Mouse (Mus musculus) embryo, embryonic 11.5 days (tissue): ENCODE measurements around the gene AI481877.

Experiments used
- DNase-seq: peaks from one replicate; pipeline ENCODE4 v3.0.0-alpha.2; 2012; ENCODE audit warnings: low read depth, low spot score

Gene AI481877

DNA sequence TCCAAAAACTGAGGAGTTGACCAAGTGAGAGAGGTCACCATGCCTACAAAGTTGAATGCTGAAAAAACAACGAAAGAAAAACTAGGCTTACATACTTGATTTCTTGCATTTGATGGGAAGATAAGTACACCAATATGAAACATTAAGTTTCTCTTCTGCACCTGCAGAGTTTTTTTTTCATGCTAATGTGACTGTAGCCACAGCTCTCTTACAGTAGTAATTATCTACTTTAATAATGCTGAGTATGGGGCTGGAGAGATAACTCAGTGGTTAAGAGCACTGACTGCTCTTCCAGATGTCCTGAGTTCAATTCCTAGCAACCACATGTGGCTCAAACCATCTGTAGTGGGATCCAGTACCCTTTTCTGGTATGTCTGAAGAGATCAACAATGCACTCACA, 13.7 kb downstream of the AI481877 start:
- no peak for DNase-seq

DNA sequence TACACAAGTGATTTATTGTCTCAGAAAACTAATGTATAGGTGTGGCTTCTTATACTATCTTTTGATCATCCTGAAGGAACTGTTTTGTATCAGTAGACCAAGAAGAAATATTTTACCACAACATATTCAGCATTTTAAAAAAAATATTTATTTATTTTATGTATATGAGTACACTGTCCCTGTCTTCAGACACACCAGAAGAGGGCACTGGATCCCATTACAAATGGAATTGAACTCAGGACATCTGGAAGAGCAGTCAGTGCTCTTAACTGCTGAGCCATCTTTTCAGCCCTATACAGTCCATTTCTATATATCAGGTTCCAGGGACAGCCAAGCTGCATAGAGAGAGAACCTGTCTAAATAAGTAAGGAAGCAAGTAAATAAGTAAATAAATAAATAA, 15.2 kb downstream of the AI481877 start:
- no peak for DNase-seq

DNA sequence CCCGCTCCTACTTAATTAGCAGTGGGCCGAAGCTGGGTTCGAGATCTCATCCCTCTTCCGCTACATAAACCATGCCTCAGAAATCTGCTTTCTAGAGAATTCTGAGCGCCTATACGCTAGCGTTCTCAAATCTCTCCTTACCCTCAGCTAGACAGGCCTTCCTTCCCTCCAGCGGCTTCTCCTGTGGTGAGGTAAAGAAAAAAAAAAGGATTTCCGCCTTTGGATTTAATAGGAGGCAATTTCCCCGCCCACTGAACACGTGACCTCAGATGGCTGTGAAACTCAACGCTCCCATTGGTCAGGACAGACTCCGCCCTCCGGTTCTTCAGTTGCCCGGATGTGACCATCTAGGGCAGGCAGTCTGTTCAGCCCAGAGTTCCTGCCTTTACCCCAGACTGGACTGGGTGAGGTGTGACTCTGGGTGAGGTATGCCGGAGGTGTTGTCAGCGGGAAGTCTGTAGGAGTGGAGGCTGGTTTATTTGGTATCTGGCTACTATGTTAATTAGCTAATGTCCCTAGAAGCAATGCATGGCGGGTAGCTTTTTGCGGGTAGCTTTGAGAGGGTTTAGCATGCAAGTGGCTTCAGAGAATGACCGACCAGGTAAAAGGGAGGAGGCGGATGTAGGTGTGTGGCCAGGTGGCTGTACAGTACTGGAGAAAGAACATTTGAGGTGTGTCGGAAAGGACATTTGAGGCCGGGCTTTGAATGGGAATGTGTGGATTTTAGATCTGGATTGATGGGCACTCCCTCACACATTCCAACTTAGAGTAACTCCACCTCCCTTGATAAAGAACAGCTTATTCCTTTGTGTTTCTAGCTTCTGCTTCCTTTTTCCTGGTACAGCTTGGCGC, 20.9 kb downstream of the AI481877 start:
- no peak for DNase-seq

DNA sequence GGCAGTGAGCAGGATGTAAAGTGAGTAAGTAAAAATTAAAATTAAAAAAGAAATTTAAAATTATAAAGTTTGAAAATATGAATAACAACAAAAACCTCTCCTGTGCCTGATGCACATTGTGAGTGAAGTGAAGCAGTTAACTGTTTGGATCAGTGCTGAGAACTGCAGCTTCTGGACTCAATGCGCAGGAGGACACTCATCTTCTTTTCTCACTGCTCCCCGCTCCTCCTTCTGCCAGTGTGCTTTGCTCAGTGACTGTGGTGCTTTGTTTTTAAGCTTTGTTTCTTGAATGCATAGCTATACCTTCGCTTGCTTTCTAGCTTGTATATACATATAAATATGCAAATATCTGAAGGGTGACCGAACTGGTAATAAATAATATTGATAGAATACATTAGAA, 30.1 kb downstream of the AI481877 start:
- DNase-seq: no peak

DNA sequence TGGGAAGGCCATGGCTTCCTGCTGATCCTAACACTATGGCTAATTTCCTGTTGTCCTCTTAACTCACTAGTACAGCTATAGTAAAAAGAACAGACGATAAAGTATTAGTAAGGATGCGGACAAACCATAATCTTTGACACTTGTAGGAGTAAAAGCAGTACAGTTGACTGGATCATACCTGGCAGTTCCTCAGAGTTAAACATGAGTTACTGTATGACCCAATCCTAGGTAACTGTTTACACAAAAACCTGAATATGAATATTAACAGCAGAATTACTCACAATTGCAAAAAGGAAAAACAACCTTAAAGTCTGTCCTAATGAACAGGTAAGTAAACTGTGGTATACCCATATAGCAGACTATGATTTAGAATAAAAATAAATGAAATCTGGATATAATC, 30.9 kb downstream of the AI481877 start:
- DNase-seq: no peak

DNA sequence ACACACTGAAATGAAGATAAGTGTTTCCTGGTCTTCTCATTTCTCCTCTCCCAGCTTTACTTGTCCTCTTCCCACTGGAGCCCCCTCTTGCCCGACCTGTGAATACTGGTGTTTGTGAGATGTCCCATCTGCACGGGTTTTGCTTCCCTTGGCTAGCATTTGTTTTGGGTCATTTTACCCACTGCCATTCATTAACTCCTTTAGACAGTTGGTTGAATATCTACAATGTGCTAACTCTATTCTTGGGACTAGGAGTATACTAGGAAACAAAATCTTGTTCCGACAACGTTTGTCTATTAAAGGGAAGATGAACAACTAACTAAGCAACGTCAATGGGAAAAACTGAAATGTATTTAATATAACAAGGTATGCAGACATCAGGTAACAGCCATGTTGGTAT, 32.1 kb downstream of the AI481877 start:
- DNase-seq: no peak

DNA sequence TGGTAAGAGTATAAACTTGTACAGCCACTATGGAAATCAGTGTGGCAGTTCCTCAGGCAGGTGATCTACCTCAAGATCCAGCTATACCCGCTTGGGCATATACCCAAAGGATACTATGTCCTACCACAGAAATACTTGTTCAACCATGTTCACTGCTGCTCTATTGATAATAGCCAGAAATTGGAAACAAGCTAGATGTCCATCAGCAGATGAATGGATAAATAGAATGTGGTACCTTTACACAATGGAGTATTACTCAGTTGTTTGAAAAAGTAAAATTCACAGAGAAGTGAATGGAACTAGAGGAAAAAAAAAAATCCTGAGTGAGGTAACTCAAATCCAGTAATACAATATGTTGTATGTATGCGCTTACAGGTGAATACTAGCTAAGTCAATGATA, 34.6 kb downstream of the AI481877 start:
- no peak for DNase-seq

DNA sequence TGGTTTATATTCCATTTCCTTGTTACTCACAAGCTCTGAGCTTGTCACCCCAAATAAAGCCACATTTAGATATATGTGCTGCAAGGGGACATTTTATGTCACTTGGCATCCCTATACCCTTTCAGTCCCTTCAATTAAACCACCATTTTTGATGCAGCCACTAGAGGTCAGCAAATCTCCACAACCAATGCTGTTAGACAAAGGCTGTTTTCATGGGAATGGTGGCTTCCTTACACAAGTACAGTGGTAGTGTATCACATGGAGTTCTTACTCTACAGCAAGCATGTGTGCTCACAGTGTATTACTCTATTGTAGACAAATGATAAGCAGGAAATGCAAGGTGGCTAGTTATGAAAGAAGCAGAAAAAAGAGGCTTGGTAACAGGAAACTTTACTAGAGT, 42.4 kb downstream of the AI481877 start:
- peak; percentile 72 for DNase-seq

DNA sequence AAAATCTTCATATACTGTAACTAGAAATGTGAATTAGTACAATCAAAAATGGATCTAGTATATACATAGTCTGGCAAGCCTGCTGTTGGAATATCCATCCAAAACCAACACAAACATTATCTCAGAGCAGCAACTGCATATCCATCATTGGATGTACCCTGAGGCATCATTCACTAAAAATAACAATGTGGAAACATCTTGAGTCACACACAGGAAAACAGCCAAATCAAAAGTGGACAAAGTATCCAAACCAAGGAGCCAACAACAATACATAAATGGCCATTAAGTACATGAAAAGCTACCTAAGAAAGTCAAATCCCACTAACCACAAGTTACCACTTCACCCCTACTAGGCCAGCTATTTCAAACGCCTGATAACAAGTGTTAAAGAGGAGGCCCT, 49.4 kb downstream of the AI481877 start:
- no peak for DNase-seq

DNA sequence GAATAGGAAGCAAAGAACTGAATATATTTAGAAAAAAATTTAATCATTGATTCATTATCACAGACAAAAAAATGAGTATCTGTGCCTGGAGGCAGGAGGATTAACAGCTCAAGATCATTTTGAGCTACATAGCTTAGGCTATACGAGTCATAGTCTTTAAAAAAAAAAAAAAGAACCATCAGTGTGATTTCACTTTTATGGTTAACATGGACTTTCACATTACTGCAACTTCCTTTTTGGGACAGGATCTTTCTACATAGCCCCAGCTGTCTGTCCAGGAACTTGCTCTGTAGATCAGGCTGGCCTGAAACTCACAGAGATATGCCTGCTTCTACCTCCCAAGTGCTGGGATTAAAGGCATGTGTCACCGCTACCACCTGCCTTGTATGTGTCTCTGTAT, 55.4 kb downstream of the AI481877 start:
- no peak for DNase-seq

DNA sequence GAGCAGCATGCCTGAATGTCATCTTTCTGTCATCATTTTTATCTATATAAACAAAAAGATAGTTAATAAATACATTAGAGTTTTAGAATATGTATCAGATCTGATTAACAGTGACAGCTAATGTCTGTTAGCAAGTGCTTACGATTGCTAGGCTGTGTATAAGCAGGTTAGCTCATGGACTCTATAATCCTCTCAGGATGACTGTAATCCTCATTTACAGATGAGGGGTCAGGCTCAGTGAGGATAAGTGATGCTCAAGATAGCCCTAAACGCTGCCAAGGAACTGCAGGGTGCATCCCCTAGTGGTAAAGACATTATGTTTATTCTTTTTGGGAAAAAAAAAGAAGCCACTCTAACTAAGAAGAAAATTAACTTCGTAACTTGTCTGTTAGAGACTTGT, 69.5 kb downstream of the AI481877 start:
- DNase-seq: no peak

DNA sequence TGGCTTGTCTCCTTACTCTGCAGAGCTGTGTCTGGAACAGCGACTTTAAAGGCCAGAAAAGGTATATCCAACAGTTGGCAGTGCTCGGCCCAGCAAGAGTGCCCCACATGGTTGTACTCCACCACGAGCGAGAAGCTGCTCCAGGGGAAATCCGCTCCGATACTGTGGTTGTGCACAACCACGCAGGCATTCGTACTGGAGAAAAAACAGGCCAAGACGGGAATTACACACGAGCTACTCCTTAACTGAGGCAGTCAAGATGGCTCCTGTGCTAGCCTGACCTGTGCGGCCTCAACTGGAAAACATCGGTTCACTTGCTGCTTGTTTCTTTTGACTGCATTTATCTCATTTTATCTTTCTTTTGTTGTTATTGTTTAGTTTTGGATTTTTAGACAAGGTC, 76.3 kb downstream of the AI481877 start:
- no peak for DNase-seq

DNA sequence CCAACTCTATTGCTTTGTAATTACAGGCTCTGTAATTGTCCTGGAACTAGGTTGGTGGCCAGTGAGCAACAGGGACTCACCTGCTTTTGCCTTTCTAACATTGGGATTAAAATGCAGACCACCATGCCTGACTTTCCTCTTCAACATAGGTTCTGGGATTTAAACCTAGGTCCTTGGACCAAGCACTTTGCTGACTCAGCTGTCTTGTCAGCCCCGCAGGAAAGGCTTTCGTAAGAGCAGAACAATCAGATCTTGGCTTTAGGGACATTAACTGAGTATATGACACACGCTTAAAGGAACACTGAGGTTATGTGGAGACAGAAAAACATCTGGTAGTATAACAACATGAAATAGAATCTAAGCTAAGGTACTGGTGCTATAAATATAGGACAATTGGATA, 80.9 kb downstream of the AI481877 start:
- DNase-seq: no peak

DNA sequence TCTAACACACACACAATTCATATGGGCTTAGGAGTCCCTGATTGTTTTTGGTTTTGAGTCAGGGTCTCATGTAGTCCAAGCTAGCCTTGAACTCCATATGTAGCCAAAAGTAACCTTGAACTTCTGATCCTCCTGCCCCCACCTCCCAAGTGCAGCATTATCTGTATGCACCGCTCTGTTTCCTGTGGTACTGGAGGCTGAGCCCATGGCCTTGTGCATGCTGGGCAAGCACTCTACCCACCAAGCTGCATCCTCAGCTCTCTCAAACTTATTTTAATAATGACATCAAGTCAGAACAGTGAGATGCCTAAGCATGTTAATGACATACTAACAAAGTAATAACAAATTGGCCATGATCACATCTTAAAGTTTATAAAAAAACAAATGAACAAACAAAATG, 87.7 kb downstream of the AI481877 start:
- no peak for DNase-seq

DNA sequence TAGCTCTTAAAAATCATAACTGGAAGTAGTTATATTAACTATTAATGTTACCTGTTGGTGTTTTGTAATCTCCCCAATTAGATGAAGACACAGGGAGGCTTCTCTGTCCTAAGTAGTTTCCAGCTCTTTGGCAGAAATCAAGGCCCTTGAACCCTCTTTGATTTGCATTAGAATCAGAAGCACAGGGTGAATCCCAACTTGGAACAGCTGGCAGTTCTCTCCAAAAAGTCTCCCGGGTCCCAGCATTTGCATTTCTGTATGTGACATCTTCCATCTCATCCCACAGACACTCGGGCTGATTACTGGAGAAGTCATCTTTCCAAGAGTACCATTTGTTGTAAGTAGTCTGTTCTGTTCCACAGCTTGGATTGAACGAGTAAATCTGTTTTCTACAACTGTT, 91.6 kb downstream of the AI481877 start:
- DNase-seq: no peak

DNA sequence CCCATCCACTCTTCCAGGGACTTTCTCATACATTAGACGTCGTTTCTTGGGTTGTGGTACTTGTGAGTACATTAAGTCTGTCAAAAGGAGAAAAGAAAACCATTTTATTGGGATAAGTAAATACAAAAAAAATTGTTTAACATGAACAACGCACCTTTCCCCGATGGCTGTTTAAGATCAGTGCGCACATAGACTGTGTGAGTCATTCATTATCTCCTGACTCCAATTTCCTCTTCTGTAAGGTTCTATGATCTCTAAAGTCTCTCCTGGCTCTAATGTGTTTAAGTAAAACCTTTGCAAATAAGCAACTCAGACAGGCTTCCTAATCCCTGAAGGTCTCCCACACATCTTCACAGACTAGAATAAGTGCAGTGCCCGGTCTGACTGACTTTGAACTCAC, 94.9 kb downstream of the AI481877 start:
- DNase-seq: no peak

DNA sequence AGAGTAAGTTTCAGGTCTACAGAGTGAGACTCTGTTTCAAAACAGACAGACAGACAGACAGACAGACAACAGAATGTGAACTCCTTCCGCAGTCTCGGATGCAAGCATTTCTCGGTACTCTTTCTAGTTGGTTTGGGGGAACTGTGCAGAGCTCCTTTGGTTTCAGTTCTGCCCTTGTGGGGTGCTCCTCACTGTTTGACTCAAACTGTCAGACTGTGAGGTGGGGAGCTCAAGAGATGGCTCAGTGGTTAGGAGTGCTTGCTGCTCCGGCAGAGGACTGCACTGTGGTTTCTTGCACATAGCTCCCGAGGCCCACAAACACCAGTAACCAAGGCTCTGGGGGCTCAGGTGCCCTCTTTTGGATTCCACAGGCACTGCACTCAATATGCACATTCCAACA, 95.7 kb downstream of the AI481877 start:
- DNase-seq: no peak

DNA sequence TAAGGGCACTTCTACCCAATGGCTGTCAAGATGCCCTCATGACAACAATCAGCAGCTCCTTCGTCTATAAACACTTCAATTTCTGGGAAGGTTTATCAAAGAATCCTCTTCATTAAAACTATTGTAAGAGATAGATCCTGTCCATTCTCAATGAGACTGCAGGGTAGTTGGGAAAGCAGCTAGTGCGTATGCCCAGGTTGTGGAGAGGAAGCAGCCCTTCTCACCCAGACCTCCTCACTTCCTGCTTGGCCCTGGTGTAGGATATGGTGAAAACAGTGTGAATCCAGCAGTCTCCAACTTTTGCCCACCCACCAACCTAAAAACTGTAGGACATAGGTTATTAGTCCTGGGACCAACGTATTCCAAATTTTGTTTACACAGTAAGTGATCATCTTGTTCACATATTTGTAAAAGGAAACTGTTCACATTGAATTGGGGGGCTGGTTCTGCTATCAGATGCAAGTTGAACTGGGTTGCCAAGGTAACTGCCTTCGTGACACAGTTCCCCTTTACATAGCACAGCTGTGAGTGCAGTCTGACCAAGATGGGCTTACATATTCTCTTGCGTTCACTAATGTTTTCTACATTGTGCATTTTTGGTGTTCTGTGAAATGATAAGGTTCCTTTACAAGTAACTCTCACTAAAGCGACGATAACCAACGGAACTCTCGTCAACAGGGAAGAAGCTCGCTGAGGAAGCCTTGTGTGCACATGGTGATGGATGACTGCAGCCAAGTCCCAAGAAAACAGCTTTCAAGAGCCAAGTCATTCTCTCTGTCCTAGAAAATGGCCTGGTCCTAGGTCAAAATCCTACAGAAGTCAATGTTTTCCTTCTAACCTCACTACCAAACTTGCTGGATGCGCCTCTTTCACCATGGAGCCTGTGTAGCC, 98.1 kb downstream of the AI481877 start:
- DNase-seq: no peak

DNA sequence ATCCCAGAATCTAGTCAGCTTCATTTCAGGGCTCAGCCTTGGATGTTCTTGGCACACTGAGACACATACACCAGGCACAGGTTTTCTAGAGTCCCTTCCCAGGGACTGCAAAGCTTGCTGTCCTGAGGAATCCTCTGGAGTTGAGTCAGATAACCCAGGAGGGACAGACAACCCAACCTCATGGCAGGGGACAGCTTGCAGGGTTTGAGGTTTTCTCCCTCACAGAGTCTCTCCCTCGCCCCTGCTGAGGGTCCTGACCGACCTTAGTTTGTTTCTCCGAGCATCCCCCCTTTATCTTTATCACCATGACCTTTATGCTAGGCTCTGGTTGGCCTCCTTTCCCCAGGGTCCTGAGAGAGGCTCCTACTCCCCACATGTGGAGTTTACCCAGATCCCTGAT, 101.3 kb downstream of the AI481877 start:
- DNase-seq: no peak

DNA sequence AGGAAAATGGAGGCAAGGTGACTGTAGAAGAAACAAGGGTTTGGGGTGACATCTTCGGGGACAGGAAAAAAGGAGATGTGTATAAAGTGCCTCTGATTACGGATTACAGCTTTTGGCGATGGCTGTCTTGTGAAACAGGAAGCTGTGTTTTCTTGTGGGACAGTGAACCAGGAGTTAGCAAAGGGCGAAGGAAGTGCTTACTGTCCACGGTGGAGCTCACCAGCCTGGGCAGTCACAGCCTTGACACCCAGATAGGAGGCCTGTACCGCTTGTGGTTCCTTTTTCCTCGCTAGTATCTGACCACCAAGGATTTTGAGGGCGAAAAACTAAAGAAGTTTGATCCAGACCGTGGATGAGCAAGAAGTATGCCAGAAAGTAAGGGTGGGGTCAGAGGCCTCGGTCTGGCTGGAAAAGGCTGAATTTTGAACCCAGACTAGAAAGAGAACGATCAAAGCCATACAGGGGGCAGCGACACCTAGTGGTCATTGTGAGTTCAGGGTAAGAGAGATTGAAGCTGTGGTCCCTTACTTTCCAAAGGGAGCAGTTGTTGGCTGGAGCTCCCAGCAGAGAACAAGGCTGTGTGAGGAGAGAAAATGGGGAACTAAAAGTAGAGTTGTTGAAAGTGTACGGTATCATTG, 102.2 kb downstream of the AI481877 start:
- DNase-seq: peak; percentile 69

DNA sequence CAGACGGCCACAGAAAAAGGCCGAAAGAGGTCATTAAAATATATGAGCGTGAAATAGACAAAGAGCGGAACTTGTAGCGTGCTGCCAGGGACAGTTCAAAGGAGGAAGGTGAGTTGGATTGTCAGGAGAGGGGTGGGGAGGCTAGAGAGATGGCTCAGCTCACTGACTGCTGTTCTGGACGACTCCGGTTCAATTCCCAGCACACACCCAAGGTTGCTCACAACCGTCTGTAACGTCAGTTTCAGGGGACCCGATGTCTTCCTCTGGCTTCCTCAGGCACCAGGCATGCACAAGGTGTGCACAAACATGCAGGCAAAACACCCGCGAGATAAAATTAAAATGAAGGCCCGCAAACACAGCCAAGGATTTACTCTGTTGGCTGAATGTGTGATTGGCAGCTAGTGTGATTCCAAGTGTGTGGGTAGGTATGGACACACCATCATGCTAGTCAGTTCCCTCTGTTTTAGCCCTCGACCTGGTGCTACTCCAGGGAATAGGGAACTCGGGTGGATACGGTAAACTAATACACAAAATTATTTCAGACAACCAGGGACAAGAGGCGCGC, 102.9 kb downstream of the AI481877 start:
- no peak for DNase-seq
